Mouse (Mus musculus) layer of hippocampus, adult 11-12 months (tissue): ENCODE measurements at regions not wholly inside any gene's neighbourhood (a gene's known extent, or its start where the extent isn't known, plus 50 kb on each side); places are given as distances from the start of the nearest gene placed in this dataset.
A peak's percentile ranks its signal among the peaks of the same experiment; 100 is the strongest.
"Not testable (repeated sequence)": the region's sequence is repeated elsewhere in the genome, so short reads cannot be mapped to it uniquely, and the experiment has no call there.

ENCODE experiments used
- DNase-seq: peaks from one replicate; pipeline ENCODE4 v3.0.0; 2022; ENCODE audit warnings: low spot score

DNA sequence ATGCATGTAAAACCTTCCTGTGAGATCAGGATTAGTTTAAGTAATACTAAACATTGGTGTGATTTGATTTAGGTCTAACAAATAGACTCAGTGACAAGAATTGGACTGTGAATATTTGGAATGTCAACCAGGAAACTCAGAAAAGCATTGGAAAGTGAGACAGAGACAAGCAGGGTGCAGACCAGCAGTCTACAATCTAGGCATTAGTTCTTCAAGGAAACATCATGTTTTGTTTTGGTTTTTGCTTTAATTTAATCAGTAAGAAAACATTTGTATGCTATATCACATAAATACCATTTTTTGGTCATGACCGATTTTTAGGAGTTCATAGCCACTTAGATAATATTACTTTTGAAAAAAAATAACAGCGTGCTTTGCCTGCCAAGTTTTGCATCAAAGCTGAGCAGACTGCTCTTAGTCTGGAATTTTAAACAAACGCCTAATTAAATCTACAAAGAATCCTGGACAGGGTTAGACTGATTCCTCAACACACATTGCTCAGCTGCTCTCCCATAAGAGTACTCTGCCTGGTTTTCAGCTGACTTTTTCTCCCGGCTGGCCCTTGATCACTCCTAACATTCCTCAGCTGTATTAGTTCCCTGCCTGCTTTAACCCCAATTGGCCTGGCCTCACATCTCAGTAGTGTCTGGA is 396.5 kb upstream of the Kcnh7 start:
- no peak for DNase-seq

DNA sequence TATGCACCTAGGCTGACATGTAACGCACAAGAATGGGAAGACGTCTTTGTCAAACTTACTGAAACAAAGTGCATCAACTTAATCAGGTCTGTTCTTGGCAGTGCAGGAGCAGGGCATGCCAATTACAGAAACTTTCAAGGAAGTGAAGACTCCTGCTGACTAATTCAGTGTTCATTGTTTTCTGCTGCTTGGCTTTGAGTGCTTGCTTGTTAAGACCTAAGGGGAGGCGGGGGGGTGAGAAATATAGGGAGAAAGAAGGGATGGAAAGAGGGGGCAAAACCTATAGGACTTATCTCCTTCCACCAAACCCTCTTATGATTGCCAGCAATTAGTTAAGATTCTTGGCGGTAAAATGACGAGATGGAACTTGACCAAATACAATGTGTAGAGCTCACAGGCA is 391.1 kb upstream of the Kcnh7 start:
- DNase-seq: no peak

DNA sequence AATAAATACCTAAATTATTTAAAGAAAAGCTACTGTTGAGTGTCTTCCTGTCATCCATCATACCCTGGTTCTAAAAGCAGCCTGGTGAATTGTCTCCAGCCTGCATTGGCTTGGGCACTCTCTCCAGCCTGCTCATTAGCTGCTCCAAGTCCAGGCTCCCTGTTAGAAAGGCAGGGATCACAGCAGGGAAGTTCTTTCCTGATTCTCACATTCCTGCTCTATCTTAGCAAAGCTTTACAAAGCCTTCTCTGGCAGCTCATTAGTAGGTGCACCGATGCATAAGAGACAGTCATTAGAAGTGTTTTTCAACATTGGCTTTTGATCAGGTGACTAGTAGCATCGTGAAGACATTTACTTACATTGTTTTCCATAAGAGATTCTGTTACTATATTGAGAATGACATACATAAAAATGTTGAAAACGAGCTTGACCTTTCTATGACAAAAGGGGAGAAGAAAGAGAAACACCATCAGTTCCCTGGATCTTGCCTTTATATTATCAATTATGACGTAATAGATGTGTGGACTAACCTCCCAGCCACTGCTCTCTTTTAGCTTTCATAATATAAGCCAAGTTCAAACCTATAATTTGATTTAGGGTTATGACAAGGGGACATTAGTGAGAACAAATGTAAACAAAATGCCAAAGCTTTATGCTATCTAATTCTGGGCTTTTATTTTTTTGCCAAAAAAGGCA is 390.1 kb upstream of the Kcnh7 start:
- no peak for DNase-seq

DNA sequence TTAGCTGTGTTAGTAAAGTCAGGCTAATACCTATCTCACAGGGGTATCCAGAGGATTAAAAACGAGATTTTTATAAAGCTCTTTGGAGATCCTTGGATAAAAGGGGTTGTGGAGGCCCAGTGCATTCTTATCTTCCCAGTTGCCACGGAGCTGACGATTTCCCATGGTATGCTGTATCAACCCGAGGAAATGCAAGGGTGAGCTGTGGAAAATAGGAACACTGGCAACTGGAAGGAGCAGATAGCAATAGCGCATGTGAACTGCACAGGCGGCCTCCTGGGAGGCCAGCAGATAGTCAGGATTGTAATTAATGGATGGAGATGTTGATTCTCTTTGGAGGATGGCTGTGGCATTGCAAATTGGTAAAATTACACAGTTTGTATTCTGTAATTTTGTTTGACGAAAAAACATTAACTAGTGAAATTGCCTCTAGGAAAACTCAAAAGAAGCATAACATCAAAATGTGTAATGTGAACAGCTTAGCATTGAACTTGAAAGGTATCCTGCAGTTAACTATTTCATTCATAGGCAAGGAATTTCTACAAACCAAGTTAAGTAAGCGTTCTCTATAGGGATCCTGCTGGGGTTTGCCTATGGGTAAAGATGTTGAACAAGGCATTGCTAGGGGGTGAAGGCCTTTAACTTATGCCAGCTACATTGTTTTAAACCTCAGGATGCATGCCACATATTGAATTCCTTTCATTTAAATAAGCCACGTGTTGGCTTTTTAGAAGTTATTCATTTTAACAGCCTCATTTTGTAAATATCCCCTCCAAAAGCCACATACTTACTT is 389.1 kb upstream of the Kcnh7 start:
- no peak for DNase-seq

DNA sequence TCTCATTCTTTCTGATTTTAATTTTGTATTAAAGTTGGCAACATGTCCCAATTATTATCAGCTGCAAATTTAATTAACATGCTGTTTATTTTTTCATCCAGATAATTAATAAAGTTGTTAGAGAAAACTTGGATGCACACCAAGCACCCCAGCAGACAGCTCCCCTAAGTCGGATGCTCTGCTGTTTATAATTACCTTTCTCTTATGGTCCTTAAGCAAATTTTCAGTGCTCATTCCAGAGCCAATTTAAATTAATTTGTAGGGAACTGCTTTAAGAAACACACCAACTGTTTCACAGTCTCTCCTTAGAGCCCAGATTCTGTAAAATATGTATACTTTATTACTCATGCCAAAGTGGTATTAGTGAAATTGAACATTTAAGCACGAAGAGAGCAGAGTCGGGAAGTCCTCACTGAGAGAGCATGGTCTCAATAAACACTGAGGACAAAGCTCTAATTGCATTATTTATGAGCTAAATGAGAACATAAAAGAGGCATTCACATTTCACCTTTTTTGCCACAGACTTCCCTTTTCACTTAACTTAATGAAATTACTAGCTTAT is 372.9 kb upstream of the Kcnh7 start:
- DNase-seq: no peak

DNA sequence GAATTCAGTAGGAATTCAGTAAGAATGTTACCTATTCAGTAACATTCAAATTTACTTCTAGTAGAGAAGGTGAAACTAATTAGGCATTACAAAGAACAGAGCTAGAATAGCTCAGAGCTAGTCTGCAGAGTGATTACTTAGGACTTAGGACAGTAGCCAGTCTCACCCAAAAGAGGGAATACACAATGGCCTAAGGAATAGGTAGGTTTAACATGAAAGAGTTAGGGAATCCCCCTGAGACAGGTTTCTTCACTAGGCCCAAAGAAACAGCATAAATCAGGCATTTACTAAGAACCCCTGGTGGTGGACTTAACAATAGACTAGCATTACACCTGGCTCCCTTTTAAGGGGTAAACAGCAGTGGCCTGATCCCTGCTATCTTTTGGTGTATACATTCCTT is 357.7 kb upstream of the Kcnh7 start:
- not testable (repeated sequence) for DNase-seq

DNA sequence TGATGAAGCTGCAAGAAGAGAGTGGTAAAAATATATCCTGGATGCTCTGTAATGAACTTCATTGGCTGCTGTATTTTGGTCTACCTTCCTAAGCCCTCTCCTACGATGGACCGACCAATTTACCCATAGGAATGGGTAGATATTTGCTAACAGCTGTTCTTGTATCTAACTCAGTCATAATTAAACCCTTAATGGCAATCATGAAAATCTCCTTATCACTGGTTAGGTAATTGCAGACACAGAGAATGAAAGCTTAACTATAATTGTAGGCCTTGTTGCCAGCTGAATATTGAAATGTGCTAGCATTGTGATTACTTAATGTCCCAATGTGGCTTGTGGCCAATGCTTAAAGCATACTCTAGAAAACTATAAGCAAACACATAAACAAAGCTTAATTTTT is 334.4 kb upstream of the Kcnh7 start:
- no peak for DNase-seq

DNA sequence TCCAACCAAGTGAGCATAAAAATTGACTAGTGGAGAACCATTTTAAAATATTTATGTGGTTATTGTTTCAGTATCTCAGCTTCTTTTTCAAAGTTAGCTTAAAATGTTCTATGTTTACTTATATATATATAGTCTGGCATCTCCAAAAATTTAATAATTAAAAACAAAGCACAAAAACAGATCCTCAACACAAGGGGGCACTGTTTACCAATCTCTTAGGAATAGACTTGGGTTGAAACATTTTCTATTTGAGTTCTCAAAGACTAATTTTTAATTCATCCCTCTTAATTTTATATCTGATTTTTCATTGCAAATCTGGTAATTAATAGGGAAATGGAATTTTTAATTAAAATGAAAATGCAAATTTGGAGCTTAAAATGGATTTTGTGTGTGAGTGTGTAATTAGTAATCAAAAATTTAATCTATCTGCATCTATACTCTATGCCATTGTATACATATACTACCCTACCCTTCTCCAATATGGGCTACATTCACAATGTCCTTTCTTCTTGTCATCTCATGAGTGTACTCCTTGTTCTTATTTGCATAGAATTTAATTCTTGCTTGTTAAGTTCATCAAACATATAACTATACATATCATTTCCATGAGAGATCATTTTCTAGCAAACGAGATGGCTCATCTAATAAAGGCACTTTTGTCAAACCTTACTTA is 329.6 kb upstream of the Kcnh7 start:
- peak; percentile 11 for DNase-seq

DNA sequence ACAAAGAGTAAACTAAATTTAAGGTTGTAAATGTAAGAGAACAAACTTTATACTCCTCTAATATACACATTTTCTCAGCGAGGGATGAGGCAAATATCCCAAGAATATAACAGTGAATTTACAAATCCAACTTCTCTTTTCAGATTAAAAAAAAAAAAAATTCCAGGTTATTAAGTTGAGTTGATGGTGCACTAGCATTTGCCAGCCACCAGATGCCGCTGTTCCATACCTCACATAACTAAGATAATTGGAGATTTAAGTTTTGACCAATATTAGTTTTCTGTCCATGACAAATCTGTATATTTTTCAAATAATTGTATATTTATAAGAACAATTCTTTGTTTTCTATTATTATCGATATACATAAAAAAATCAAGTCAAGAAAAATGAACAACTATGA is 319.9 kb upstream of the Kcnh7 start:
- no peak for DNase-seq

DNA sequence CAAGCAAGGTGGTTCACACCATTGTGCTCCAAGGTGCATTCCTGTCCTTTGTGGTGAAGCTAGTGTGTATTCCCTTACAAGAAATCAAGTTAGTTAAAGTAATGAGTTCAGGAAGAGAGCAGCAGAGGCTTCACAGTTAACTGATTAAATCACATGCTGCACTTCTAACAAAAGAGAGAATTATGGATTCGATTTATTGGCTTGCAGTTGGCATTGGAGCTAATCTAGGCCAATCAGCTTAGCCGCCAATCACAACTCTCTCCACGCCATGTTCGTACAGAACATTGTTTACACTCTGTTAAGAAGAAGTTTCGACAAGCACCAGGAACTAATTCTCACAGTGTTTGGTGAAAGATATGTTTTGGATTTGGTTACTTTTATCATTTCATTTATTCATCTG is 292.3 kb upstream of the Kcnh7 start:
- DNase-seq: no peak

DNA sequence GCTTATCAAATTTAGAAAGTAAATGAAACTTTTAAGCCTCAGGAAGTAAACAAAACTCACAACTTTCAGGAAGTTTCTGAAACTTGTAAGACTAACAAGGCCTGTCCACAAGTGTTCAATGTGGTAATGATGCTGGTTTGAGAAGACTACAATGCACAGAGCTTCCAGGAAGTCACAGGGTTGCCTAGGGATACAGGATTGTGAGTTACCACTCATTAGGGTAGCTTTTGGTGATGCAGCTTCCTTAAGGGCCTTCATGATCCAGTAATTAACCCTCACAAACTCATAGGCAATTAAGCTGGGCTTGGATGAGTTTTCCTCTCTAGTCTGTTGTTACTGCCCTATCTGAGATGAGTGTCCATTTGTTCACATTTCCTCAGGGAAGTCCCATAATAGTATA is 291.2 kb upstream of the Kcnh7 start:
- DNase-seq: no peak

DNA sequence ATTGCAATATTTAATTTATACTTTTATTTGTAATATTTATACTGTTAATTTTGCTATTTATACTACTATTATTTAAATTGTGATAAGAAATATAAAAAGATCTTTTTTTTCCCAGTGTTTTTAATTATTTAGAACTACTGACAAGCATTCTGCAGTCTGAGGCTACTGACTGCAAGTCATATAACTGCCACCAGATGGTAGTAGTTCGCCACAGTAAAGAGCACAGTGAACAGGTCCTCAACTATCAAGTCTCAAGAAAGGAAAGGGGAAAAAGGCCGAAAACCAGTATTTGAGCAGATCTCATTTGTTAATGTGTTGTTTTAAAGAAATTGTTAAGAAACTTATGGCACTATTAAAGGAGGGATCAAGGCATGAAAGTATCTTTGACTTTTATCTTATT is 289.6 kb upstream of the Kcnh7 start:
- DNase-seq: peak; percentile 62

DNA sequence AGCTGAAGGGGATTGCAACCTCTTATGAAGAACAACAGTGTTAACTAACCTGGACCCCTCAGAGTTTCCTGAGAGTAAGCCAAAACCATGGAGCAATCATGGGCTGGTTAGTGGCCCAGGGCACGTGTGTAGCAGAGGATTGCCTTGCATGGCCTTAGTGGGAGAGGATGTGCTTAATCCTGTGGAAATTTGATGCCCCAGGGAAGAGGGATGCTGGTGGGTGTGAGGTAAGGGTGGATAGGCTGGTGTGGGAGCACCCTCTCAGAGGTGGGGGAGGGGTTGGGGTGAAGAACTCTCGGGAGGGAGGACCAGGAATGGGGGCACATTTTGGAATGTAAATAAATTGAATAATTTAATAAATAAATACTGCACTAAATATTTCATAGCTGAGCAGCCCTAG is 288.2 kb upstream of the Kcnh7 start:
- no peak for DNase-seq

DNA sequence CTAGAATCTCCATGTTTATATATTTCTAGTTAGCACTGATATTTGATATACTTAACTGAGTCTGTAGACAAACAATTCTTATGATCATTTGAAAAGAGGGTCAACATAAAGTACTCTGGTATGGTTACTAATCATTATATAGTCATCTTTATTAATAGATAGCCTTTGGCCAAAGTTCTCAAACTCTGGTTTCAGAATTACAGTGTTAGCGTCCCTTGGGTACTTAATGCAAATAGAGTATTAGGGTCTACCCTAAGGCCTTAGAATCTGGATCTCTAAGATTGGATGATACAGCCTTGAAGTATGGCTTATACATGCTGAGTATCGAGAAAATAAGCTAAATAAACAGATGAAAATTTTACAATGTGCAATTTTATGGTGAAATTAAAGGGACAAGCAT is 275.0 kb upstream of the Kcnh7 start:
- no peak for DNase-seq

DNA sequence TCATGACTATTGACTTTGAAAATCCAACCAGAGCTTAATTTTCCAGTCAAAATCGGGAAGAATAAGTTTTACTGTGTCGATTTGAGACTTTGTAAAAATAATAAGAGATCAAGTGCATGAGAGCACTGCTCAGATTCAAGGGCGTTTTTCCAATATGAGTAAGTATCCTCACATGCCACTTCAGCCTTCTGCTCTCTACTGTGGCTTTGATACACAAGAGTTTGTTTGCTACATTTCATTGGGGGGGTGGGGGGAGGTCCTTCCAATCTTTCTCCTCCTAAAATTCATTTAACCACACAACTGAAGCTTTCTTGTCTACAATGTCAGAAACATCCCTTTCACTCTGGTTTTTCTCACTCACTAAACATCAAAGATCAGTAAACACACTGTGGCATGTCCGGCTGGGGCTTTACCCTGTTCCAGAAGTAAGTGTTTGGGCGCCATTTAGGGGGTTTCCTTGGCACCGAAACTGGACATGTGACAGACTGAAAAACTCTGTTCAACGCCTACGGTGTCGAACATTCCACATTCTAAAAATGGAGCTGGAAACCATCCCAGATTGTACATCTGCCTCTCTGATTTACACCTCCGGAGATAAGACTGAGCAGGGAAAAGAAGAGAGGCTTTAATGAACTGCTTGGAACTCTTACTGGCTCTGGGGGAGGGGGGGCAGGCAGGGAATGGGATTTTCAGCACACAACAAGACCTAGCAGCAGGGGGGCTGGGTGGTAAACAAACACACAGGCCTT is 270.4 kb upstream of the Kcnh7 start:
- DNase-seq: peak; percentile 52

DNA sequence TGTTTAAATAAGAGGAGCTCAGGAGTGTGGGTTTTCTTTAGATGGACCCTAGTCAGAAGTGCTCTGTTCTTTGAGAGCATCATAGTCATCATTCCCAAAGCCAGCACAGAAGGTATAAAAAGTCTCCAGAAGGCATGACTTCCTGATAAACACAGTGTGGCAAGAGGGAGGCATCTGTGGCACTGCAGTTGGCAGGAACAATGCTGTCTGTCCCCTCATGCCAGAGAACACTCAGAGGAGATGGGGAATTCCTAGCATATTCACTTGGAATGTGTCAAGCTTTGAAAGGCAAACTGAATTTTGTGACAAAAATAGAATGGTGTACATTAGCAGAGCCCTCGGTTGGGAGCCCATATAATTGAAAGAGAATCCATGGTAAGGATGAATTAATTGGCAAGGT is 268.8 kb upstream of the Kcnh7 start:
- peak; percentile 53 for DNase-seq

DNA sequence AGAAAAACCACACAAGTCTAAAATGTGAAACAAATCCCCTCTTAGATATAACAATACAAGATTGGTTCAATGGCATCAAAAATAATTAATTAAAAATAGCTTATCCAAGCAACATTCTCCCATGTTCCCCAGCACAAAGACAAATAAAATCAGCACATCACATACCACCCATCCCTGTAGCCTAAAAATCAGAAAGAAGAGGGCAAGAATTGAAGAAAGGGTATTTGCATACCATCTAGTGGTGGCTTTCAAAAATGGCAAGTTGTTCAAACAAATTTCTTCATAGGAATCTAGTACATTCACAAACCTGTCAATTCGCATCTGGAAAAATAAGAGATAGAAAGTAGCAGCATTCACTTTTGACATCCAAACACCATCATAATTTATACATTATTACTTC is 268.1 kb upstream of the Kcnh7 start:
- DNase-seq: no peak

DNA sequence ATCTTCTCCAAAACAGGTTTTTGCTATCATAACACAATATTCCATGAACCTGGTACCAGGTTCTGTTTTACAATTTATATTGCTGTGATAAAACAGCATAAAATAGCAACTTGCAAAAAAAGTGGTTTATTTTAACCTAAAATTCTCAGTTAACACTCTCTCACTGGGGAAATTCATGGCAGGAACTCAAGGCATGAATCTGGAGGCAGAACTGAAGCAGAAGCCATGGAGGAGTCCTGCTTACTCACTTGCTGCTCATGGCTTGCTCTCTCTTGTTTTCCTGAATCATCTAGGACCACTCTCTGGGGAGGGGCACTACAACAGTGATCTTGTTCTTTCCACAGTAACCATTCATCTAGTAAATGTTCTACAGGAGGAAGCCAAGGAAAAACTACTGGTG is 250.2 kb upstream of the Kcnh7 start:
- no peak for DNase-seq

DNA sequence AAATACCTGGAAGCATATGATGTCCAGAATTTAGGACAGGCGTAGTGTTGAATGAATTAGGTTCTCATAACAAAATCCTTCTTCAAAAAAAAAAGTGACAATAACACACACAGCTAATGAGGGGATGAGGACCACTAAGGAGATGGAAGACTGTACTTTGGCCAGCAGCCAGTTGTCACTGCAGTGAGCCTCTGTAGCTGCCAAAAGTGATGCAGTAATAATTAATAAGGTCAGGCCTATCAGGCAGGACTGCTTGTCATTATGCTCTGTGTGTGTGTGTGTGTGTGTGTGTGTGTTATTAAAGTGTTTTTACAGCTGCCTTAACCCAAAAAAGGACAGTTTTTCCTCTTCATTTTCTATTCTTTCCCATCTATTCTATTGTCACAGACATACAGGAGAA is 221.3 kb upstream of the Kcnh7 start:
- no peak for DNase-seq
